Mouse (Mus musculus): Measurements from ENCODE around the gene Top3a. TPM values are rescaled to one million over a fixed set of nuclear protein-coding genes. Genes with fewer than 3 reads are reported as not detected.

Gene Top3a
- polyA plus RNA-seq, 1 experiment from 2014 or later, result 3.2 TPM

GRCm38 (mm10) chr11:60706696-60707480, 70.3 kb downstream of the Top3a start:
- ATAC-seq, result no peak
- H3K36me3 ChIP-seq (replicated peaks; ENCODE audit: insufficient read depth, low read length), result peaks cover 54% of the 10 kb centered on the region
- TF ChIP-seq CTCF (IDR thresholded peaks at IDR 0.05; ENCODE audit: low read depth) (no peak), EP300 (IDR thresholded peaks at IDR 0.05; ENCODE audit: low read depth) (no peak)
- 79% methylated on average over 14 of the region's 14 CpGs for WGBS (ENCODE audit: insufficient replicate concordance)
- H3K4me2 ChIP-seq (ENCODE audit: low read depth, low read length), result no peak overlapping the region
- DNase-seq, result peak; percentile 12
- no peaks in the 10 kb centered on the region for H3K27me3 ChIP-seq (ENCODE audit: insufficient read depth, low read length)
- H3K27ac ChIP-seq (ENCODE audit: low read depth), result no peak overlapping the region
- H3K9me3 ChIP-seq (ENCODE audit: low read length), result no peaks in the 10 kb centered on the region
- no peaks in the 10 kb centered on the region for H3K4me1 ChIP-seq (ENCODE audit: insufficient read depth)
- no peak overlapping the region for H3K4me3 ChIP-seq (ENCODE audit: low read depth, low read length)
- H3K9ac ChIP-seq (replicated peaks), result no peak overlapping the region

DNA sequence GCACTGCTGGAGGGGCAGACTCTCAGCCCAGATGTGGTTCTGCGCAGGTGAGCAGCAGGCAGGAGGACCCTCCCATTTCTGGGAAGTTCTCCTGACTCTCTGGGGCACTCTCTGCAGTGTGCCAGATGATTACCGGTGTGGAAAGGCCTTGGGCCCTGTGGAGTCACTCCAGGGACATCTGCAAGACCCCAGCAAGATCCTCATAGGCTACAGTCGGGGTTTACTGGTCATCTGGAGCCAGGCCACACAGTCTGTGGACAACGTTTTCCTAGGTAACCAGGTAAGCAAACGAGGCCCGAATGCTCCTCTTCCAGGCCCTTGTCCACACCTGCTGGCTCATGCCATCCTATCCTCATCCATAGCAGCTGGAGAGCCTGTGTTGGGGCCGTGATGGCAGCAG, 71.1 kb downstream of the Top3a start:
- peaks cover 2% of the 10 kb centered on the region; the same call in 1 of the 2 replicates for H3K4me1 ChIP-seq (ENCODE audit: insufficient read depth)
- H3K27ac ChIP-seq (ENCODE audit: low read depth), result no peak overlapping the region
- TF ChIP-seq CTCF (IDR thresholded peaks at IDR 0.05; ENCODE audit: low read depth) (no peak), EP300 (IDR thresholded peaks at IDR 0.05; ENCODE audit: low read depth) (no peak)
- no peak overlapping the region for H3K9ac ChIP-seq (replicated peaks)
- H3K27me3 ChIP-seq (ENCODE audit: insufficient read depth, low read length), result no peaks in the 10 kb centered on the region
- 85% methylated on average over 7 of the region's 7 CpGs for WGBS (ENCODE audit: insufficient replicate concordance)
- no peak for ATAC-seq
- no peak overlapping the region for H3K4me2 ChIP-seq (ENCODE audit: low read depth, low read length)
- H3K4me3 ChIP-seq (ENCODE audit: low read depth, low read length), result no peak overlapping the region
- no peaks in the 10 kb centered on the region for H3K9me3 ChIP-seq (ENCODE audit: low read length)
- peak; percentile 9 for DNase-seq
- H3K36me3 ChIP-seq (replicated peaks; ENCODE audit: insufficient read depth, low read length), result peaks cover 47% of the 10 kb centered on the region

DNA sequence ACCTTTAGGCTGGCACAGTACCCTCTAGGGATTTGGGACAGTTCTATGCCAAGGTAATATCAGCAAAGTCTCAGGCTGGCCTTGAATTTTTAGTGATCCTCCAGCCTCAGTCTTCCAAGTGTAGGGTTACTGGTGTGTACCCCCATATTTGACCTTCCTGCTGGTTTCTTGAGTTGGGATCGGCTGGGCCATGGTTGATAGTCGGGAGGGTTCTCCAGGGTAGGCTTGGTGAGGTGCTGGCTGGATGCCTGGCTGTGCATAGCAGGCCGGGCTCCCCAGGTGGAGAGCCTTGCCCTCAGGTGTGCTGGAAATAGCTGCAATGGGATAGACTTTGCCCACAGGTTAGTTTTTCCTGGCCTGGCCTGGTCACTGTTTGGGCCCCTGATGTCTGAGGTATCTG, 71.9 kb downstream of the Top3a start:
- Histone ChIP-seq H3K4me3 (ENCODE audit: low read depth, low read length) (no peak overlapping the region), H3K4me1 (ENCODE audit: insufficient read depth) (peaks cover 10% of the 10 kb centered on the region), H3K9ac (replicated peaks) (no peak overlapping the region), H3K9me3 (ENCODE audit: low read length) (no peaks in the 10 kb centered on the region), H3K36me3 (replicated peaks; ENCODE audit: insufficient read depth, low read length) (peaks cover 39% of the 10 kb centered on the region), H3K27ac (ENCODE audit: low read depth) (no peak overlapping the region), H3K4me2 (ENCODE audit: low read depth, low read length) (no peak overlapping the region), H3K27me3 (ENCODE audit: insufficient read depth, low read length) (no peaks in the 10 kb centered on the region)
- ATAC-seq, result no peak
- WGBS (ENCODE audit: insufficient replicate concordance), result 80% methylated on average over 3 of the region's 3 CpGs
- no peak for TF ChIP-seq EP300 (IDR thresholded peaks at IDR 0.05; ENCODE audit: low read depth)
- TF ChIP-seq CTCF (IDR thresholded peaks at IDR 0.05; ENCODE audit: low read depth), result no peak
- DNase-seq, result peak; percentile 12

- Histone ChIP-seq H3K4me2 (ENCODE audit: low read depth, low read length) (no peak overlapping the region), H3K36me3 (replicated peaks; ENCODE audit: insufficient read depth, low read length) (peaks cover 29% of the 10 kb centered on the region), H3K4me3 (ENCODE audit: low read depth, low read length) (no peak overlapping the region), H3K27ac (ENCODE audit: low read depth) (no peak overlapping the region), H3K9me3 (ENCODE audit: low read length) (no peaks in the 10 kb centered on the region), H3K27me3 (ENCODE audit: insufficient read depth, low read length) (no peaks in the 10 kb centered on the region), H3K9ac (replicated peaks) (no peak overlapping the region), H3K4me1 (ENCODE audit: insufficient read depth) (peaks cover 13% of the 10 kb centered on the region)
- TF ChIP-seq EP300 (IDR thresholded peaks at IDR 0.05; ENCODE audit: low read depth) (no peak), CTCF (IDR thresholded peaks at IDR 0.05; ENCODE audit: low read depth) (no peak)
- ATAC-seq (no peak), DNase-seq (peak; percentile 12)
- 90% methylated on average over 19 of the region's 19 CpGs for WGBS (ENCODE audit: insufficient replicate concordance)
Measured at GRCm38 (mm10) chr11:60704023-60704880, 72.9 kb downstream of the Top3a start.

GRCm38 (mm10) chr11:60703131-60703530, 74.0 kb downstream of the Top3a start:
- Histone ChIP-seq H3K4me3 (ENCODE audit: low read depth, low read length) (no peak overlapping the region), H3K9ac (replicated peaks) (no peak overlapping the region), H3K27me3 (ENCODE audit: insufficient read depth, low read length) (no peaks in the 10 kb centered on the region), H3K36me3 (replicated peaks; ENCODE audit: insufficient read depth, low read length) (peaks cover 19% of the 10 kb centered on the region), H3K27ac (ENCODE audit: low read depth) (no peak overlapping the region), H3K4me1 (ENCODE audit: insufficient read depth) (peaks cover 22% of the 10 kb centered on the region), H3K9me3 (ENCODE audit: low read length) (no peaks in the 10 kb centered on the region), H3K4me2 (ENCODE audit: low read depth, low read length) (no peak overlapping the region)
- DNase-seq, result peak; percentile 80
- TF ChIP-seq CTCF (IDR thresholded peaks at IDR 0.05; ENCODE audit: low read depth) (peak; percentile 77), EP300 (IDR thresholded peaks at IDR 0.05; ENCODE audit: low read depth) (no peak)
- WGBS (ENCODE audit: insufficient replicate concordance), result 36% methylated on average over 4 of the region's 4 CpGs
- no peak for ATAC-seq

DNA sequence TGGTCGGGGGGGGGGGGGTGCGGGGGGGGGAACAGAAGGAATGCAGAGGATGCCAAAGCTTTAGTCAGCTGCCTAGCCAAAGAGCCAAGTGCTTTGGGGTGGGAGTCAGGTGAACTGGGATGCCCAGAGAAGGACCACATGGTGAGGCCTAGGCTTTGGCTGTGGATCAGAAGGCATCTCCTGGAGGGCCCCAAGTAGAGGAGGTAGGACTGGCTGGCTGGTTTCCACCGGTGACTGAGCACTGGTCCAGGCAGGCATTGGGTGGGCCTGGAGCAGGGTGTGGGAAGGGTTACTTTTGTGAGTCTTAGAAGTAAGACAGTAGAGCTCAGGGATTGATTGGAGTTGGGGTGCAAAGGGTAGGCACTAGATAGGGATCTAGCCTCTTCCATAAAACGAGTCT, 75.6 kb downstream of the Top3a start:
- peak; percentile 13 for DNase-seq
- WGBS (ENCODE audit: insufficient replicate concordance), result 68% methylated on average over 2 of the region's 4 CpGs
- Histone ChIP-seq H3K4me2 (ENCODE audit: low read depth, low read length) (no peak overlapping the region), H3K4me3 (ENCODE audit: low read depth, low read length) (no peak overlapping the region), H3K4me1 (ENCODE audit: insufficient read depth) (peaks cover 22% of the 10 kb centered on the region), H3K9ac (replicated peaks) (no peak overlapping the region), H3K9me3 (ENCODE audit: low read length) (no peaks in the 10 kb centered on the region), H3K36me3 (replicated peaks; ENCODE audit: insufficient read depth, low read length) (peaks cover 8% of the 10 kb centered on the region), H3K27me3 (ENCODE audit: insufficient read depth, low read length) (no peaks in the 10 kb centered on the region), H3K27ac (ENCODE audit: low read depth) (no peak overlapping the region)
- ATAC-seq, result no peak
- TF ChIP-seq CTCF (IDR thresholded peaks at IDR 0.05; ENCODE audit: low read depth) (no peak), EP300 (IDR thresholded peaks at IDR 0.05; ENCODE audit: low read depth) (no peak)
